Mouse (Mus musculus): ENCODE results near the gene Scn2b.

Gene Scn2b

DNA sequence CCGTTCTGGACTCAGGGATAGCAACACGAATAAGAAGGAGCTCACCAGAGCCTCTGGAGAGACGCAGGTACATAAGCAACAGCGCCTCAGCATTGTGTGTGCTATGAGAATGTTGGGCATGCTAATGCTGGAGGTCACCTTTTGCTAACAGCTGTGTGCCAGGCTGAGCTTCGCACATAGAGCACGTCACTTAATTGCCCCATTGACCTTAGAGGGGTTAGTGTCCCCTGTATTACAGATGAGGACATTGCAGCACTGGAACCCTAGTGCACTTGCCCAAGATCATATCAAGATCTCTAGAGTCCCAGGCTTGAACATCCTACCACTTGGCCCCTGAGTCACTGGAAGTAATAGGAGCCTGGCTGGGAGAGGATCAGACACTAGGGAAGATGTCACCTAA lies 3.0 kb downstream of the Scn2b start:
- no peak for DNase-seq

DNA sequence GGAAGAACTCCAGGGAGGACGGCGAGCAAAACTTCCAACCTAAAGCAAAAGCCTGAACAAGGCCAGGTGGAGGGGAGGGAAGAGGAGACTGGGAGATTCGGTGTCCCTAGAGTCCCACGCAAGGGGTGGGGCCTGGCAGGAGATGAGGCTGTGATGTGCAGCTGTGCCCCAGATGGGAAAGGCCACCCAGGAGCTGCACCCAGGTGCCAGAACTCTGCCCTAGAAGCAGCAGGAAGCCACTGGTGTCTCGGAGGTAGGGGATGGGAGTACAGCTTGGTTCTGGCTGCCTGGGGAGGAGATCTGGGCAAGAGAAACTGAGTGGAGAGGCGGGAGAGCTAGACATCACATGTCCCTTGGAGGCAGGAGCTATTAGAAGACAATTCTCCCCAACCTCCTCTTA lies 3.4 kb downstream of the Scn2b start:
- DNase-seq, result no peak

DNA sequence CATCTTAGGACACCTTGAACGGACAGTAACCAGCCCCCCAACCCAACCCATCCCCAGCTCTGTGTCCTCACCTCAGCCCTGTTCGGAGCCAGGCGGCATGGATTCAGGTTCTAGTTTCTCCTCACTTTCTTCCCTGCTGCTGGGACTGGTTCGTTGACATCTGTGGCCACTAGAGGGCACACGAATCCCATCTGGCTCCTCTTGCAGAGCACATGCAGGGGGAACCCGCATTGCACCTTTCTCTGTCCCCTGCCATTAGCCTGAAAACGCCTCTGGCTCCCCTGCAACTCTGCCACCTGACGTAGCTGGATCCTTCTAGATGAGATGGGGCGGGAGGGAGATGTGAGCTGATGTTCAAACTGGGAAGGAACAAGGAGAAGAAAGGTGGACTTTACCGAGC lies 4.2 kb downstream of the Scn2b start:
- peak; percentile 78 for DNase-seq

DNA sequence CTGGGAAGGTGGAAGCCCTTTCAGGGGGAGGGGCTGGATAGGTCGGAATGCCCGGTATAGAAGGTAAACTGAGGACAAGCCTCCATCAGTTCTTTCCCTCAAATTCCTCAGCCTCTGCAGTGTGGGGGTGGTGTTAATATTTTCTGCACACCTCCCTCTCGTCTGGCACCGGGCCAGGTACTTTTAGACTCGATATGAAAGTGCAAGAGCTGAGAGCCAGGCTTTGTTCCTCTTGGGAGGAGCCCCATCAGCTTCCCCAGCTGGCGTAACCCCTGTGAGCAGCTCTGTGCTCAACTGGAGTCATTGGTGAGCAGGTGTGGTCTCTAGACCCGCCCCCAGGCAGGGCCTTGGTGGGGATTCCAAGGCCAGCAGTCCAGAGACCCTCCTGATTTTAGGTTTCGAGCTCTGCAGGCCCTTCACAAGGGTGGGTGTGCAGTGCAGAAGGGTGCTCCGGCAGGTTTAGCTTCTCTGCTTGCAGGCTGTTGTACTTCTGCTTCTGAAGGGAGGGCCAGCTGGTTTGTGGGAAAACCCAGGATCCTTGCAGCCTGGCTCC lies 4.7 kb downstream of the Scn2b start:
- peak; percentile 54 for DNase-seq

DNA sequence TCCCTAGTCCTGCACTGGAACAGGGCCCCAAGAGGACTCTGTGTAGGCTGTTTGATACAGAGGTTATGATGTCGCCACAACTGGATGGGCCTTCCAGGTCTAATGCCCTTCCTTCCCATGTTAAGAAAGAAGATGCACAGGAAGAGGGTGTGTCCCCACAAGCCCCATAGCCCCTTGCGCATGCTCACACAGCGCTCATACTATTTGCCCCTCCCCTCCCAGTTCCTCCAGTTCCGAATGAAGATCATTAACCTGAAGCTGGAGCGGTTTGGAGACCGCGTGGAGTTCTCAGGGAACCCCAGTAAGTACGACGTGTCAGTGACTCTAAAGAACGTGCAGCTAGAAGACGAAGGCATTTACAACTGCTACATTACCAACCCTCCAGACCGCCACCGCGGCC lies 7.6 kb downstream of the Scn2b start:
- no peak for DNase-seq

DNA sequence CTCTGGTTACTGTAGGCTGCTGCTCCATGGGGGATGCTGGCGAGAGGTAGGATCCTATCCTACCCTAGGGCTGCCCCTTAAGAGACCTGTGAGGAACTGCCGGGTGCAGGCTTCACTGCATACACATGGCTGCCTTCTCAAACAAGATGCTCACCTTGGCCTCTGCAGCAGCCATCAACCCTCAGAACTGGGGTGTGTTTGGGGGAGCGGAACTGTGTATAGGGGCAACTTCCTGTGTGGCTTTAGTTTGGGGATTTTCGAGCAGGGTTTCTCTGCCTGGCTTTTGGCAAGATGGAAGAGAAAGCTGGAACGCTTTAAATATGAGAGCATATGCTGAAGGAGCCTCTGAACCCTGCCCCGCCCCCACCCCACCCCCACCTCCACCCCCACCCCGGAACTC lies 9.4 kb downstream of the Scn2b start:
- DNase-seq, result no peak

DNA sequence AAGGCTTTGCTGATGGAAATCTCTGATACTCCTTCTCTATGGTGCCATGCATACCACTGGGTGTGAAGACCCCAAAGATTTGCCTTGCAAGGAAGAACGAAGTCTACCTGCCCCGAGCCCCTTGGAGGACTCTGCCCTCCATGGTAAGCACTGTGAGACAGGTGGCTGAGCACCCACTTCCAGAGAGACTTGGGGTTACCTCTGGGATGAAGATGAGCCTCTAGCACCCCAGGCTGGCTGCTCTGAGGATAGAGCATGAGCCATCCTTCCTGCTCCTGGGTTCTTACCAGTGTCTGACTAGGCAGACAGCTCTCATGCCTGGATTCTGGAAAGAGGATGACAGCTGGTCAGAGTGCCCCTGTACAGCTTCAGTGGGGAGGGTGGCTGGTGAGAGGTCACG lies 12.5 kb downstream of the Scn2b start:
- no peak for DNase-seq

DNA sequence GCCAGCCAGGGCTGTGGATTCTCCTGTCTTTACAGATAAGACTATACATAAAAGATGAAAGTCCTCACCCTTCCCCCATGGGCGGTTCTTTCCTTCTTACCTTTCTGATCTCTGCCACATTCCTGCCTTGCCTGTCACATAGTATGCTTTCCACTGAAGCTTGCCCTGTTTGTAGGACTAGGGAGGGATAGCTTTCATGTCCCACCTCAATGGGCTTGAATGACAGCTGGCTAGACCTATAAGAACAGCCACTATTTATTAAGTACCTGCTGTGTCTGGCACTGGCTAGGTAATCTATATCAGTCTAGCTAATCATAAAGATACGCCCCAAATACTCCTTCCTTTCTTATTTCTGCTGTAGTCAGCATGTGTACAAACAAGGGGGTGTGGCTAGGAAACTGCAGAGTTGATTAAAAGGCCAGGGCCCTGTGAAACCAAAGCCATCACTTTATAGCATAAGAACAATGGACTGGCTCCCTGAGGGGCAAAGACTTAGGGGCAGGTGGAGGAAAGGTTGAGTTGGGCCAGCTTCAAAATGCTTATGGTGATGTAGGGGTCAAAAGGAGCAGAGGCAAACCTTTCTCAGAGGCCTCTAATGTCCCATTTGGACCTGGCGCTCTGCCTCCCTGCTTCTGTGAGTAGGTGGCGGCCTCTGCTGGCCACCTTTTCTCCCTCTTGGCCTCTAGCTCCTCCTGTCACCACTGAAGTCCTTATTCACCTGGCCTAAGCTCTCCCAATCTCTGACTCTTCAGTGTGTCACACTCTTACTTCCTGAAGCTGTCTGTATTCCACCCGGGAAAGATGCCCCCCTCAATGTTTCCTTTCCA lies 16.1 kb downstream of the Scn2b start:
- DNase-seq, result peak; percentile 52

DNA sequence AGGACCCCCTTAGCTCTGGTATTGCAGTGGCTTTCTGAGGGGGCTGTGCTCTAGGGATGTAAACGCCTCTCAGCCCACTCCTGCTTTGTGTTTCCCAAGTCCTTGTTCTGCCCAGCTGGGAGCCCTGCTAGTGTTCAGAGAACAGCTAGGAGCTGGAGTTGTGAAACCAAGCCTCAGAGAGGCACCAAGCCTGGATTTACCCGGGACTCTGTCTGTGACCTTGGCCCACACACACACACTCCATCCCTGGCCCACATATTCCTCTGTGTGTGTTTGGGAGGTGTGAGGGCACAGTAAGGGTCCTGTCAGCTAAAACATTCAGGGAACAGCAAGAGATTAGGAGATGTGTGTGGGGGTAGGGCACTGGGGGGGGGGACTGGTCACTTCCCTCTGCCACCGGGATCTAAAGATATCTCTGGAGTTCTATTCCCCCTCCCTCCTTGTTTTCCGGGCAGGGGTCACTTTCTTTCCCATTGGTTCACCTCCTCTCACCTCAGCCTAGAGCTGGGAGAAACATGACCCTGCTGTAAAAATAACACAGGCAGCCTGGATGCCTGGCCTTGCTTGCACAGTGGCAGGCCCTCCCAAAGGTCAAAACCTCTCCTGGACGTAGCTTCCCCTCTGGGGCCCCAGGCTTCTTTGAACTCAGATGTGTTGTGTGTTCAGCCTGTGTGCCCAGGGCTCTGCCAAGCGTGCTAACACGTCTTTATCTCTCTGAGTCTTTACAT lies 19.0 kb downstream of the Scn2b start:
- DNase-seq, result no peak

DNA sequence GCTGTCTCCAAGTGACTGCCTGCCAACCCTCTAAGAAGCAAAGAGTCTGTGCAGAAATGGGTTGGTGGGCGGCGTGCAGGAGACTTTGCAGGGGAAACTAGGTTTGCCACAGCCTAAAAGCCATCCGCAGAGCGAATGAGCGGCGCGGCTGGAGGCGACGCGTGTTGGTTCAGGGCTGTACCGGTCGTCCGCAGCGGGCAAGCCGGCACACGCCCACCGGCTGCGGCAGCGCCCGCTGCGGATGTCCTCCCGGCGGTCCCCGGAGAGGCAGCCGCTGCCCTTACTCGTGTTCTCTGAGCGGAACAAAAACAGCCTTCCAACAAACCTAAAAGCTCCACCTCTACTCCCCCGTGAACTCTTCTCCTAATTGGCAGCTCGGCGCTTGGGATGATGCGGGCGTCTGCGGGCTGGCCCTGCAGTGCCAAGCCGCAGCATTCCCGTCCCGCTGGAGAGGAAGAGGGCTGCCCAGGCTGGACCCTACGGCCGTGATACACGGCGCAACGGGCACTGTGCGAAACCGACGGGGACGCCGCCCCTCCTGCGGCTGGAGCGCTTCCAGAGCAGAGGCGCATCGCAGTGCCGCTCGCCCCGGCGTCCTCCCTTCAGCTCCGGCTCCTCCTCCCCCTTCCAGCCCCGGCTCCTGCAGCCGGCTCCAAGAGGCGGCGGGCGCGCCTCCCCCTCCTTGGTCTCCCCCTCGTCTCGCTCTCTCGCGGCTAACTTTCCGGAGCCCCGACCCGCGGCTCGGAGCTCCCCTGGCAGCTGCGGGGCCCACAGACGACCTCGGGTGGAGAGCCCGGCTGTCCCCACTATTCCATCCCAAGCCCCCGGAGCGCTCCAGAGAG lies 20.8 kb downstream of the Scn2b start, which contains the start of gene Scn4b:
TSS of gene Scn4b (plus strand) at position 205 of the 842 bp plus-strand sequence.
- DNase-seq, result peak; percentile 35

DNA sequence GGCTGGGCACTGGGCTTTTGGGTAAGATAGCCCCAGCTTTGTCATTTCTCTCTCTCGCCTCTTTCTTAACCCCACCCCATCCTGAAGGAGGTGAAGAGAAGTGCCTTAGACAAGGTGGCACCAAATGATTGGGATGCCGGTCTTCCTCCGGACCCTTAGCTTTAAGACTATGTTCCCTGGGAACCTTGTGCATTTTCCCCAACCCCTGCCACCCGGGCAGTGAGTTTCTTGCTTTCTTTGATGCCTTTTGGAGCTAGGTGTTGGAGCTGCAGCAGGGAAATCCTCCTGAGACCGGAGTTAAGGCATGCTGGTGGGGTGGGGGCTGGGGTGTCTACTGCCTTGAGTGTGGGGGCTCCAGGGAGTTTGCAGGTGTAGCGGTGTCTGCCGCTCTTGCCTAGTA lies 21.5 kb downstream of the Scn2b start:
- no peak for DNase-seq

DNA sequence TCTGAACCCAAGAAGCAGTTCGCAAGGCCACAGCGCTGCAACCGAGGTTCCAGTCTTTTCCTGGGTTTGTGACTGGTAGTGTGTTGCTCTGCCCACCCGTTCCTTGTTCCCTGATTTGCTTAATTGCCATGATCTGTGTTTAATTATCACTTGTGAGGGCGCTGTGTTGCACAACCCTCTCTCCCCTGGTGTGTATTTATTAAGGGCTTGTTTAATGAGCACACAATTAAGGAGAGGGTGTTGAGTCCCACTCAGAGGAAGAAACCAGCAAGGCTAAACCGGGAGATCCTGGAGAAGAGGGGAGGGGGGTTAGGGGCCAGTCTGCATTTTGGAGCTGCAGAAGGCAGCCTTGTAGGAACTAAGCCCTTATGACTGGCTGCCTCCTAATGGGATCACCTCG lies 23.4 kb downstream of the Scn2b start:
- DNase-seq, result no peak

DNA sequence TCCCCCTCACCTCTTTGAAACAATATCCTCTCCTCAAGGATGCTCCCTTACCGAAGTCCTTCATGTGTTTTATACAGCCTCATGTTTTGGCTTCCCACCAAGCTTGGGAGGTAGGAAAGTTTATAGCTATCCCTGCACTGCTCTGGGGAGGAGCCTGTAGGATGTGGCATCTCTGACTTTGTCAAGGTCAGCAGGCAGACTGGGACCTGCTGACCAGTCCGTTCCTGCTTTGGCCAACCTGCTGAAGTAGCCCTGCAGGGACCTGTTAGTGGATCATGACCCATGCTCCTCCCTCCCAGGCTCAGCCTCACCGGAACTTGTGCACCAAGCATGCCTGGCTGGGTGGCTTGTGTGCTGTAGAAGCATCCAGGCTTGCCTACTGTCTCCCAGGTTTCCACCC lies 25.1 kb downstream of the Scn2b start:
- no peak for DNase-seq

DNA sequence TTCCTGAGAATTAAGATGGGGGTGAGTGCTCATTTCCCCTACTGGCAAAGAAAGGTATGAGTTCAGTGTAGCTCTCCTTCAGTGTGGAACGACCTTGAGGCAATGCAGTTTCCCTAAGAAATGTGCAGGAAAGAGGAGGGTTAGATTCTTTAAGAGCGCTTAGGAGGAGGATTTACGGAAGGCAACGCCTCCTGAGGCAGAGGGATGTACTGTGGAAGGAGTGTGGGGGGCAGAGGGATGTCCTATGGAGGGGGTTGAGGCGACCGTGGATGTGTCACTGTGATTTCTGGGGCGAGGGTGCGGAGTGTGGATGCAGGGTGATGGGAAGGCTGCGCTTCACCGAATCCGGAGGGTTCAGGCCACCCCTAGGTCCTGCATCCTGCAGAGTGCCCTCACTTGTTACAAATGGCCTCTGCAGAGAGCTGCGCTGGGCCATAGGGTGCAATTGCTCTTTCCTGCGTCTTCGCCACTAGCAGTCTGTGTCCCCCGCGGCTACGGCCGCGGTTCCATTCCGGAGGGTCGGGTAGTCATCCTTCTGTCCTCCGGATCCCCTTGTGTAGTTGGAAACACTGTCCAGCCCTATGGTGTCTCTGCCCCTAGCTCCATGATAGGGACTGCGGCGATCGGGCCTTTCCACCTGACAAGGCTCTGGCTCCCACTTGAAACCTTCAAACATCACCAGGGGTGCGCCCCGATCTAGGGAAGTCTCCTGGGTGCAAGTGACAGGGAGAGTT lies 28.1 kb downstream of the Scn2b start:
- DNase-seq, result no peak

DNA sequence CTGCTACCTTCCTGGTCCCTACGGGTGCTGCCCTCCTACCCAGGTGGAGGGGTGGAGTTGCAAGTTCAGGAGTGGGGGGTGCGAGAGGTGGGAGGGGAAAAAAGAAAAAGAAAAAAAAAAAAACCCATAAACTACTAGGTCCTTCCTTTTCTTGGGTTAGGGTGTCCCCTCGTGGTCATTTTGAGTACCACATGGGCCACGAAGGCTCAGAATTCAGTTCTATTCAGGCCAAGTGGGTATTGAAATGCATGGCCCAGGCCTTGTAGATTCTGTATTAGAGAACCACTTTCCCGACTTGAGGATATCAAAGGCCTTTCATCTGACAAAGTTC lies 28.6 kb downstream of the Scn2b start:
- peak; percentile 83 for DNase-seq

DNA sequence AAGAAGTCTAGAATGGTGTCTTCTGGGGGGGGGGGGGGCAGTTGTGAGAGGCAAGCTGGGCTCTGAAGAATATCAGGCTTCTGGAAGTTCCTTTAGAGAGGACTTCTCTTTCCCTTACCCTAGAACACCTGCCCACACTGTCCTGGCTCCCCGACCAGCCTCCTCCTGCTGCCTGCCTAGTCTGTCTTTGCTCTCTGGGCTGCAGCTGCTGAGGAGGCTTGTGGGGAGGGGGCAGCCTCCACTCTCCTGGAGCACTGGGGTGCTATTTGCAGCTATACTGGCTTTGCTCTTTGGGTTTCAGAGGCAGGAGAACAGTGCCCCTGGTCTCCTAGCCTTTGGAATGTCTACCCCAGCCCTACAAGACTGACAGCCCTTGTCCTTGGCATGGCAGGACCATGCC lies 33.4 kb downstream of the Scn2b start:
- no peak for DNase-seq

DNA sequence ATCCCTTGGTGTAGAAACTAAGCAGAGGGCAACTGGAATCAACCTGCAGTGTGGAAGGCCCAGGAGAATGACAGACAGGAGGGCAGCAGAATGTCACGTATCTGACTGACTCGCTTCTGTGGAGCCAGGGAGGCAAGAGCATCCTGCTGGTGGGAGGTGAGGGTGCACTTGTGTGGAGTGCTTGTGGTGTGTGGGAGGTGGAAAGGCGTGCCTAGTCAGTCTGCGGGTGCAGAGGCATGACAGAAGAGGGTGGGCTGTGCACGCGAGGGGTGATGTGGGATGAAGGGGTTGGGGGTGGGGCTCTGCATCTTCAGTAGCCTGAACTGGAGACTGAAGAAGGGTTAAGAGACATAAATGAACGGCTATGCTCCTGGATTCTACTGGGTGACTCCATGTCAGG lies 35.8 kb downstream of the Scn2b start:
- no peak for DNase-seq

DNA sequence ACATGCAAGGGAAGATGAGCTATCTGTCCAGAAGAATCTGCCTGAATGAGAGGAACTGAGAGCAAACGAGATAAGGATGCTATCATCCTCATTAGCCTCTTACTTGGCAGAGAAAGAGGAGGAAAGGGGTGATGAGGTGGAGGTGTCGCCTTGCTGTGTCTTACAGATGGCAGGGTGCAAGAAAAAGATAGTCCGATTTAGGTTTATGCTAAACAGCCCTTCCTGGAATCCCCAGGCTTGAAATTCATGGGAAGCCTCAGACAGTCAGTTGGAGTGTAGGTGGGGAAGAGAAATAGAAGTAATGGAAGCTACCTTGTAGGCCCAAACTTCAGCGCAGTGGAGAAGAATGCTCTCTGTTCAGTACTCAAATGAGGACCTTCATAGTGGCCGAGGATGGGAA lies 50.3 kb downstream of the Scn2b start:
- DNase-seq, result no peak

DNA sequence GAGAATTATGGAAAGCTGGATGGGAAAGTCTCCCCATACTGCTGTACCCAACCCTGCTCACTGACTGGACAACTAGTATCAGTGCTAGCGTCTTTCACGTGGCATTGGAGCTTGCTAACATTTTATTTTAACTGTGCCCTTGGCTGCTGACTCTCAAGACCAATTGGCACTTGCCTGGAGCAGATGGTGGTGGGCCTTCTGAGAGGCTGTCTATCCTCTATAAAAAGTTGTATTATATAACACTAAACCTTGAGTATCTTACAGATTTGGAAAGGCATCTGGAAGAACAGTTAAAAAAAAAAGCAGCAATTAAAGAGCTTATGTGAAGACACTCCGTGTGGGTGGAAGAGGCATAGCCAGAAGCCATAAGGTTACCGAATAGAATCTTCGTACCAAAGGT lies 52.6 kb downstream of the Scn2b start:
- DNase-seq, result no peak

DNA sequence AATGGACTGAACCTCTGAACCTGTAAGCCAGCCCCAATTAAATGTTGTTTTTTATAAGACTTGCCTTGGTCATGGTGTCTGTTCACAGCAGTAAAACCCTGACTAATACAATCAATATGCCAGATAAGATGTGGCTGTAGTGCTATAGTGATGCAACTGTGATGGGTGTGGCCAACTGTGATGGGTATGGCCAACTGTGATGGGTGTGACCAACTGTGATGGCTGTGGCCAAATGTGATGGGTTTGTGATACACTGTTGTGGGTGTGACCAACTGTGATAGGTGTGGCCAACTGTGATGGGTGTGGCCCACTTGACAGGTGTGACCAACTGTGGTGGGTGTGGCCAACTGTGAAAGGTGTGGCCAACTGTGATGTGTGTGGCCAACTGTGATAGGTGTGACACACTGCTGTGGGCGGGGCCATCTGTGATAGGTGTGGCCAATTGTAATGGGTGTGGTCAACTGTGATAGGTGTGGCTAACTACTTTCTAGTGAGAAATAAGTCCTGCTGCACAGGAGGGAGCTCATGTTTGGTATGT lies 53.6 kb downstream of the Scn2b start:
- DNase-seq, result no peak

DNA sequence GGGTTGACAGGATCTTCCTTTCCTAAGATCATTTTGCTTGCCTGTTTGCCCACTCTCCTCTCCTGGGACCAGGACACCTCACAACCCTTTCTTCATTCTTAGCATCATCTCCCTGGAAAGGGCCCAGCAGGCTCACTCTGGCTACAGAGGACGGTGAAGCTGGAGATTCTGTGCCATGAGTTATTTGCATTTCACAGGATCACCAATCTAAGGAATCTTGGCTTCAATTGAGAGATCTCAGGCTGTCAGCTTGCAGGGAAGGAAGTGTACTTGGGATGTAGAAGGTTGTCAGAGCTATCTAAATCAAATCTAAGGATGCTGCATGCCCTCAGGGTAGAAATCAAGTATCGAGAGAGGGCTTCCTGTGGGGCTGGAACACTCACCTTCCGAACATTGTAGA lies 55.9 kb downstream of the Scn2b start:
- no peak for DNase-seq

DNA sequence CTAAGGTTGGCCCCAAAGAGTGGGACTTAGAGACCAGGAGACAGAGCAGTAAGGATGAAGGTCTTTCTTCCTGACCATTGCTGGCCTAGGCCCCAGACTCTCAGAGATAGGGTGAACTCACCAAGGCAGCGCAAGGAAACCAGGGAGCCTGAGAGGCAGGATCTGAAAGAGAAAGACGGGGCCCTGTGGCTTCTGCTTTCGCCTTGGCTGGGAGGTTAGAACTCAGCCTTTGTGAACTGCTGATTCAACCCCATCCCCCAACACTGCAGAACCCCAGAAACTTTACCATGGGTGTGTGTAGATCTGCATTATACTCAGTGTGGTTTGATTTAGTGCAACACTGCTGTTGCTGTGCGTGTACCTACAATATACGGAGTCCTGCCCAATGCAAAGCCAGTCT lies 61.7 kb downstream of the Scn2b start:
- no peak for DNase-seq
